Mouse (Mus musculus): ENCODE data around the gene Sdhb. TPM values are rescaled to one million over a fixed set of nuclear protein-coding genes. Genes with fewer than 3 reads are reported as not detected.

Sdhb gene
- 420 and 438 TPM in 2 replicates for polyA plus RNA-seq (2015; fragmentation: Nextera tagmentation; extraction: Ambion mirVana)

DNA sequence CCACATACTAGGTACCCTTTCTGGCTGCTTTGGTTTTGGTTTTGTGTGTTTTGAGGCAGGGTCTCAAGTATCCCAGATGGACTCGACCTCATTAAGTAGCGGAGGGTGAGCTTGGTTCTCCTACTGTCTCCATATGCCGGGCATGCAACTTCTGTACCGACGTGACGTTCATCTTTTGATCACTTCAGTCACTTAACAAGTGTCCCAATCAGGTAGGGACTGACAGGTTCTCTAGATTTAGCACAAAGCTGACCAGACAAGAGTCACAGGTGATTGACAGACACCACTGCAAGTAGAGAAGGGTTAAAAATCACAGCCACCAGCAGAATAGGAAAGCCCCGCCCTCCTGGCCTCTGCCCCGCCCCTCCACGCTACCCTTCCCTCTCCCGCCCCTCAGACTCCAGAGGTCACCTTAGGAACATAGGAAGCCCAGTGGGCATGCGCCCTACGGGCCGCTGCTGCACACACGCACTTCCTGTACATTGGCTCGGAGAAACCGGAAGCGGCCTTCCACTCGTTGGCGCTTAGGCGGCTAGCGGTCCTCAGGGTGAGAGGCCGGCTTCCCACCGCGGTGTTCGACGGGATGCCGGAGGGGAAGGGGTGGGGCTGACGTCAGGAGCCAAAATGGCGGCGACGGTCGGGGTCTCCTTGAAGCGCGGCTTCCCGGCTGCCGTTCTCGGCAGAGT, at the start of gene Sdhb:
Sdhb (plus strand) TSS at position 423 of the 686 bp plus-strand sequence.
- ATAC-seq = peak; percentile 96
- H3K27ac ChIP-seq (ENCODE audit: low read length) = peak within 1 kb of the TSS; percentile 81
- peak within 1 kb of the TSS; percentile 94 for H3K9ac ChIP-seq (replicated peaks; ENCODE audit: low read depth, low read length)
- no peaks in the 10 kb centered on the region for H3K27me3 ChIP-seq (replicated peaks; ENCODE audit: control insufficient read depth, insufficient read depth, low read length)
- peak within 1 kb of the TSS; percentile 73 for H3K4me2 ChIP-seq (ENCODE audit: low read length)
- H3K36me3 ChIP-seq (ENCODE audit: control insufficient read depth, insufficient read depth) = no peaks in the 10 kb centered on the region
- peaks cover 27% of the 10 kb centered on the region for H3K4me1 ChIP-seq (replicated peaks; ENCODE audit: control insufficient read depth, insufficient read depth, low read length)
- H3K9me3 ChIP-seq (ENCODE audit: control insufficient read depth, low read length) = no peaks in the 10 kb centered on the region
- WGBS = 2% methylated on average over 37 of the region's 37 CpGs
- H3K4me3 ChIP-seq (replicated peaks; ENCODE audit: low read length) = peak within 1 kb of the TSS; percentile 75

DNA sequence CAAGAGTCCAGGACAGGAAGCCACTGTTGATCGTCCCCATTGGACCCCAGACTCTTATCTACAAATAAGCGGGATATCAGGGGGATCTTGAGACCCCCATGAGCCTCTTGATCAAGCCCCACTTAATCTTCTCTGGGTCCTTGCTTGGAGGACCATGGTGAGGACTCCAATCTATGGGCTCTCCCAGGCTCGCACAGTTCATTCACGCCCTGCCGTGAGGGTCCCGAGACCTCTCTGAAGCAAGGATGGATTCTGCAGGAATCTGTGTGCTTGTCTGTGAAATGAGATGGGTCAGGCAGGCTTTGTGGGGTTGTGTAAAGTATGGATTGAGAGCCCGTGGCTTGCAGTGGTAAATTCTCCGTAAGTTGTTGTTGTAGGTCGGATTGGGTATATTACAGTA, 49.6 kb upstream of the Sdhb start:
- ATAC-seq = no peak
- no peaks in the 10 kb centered on the region for H3K36me3 ChIP-seq (ENCODE audit: control insufficient read depth, insufficient read depth)
- H3K27ac ChIP-seq (ENCODE audit: low read length) = no peak overlapping the region
- H3K27me3 ChIP-seq (replicated peaks; ENCODE audit: control insufficient read depth, insufficient read depth, low read length) = 0 out of 2 replicates have a peak, but pooled peaks cover 3% of the 10 kb centered on the region
- no peaks in the 10 kb centered on the region for H3K9me3 ChIP-seq (ENCODE audit: control insufficient read depth, low read length)
- no peak overlapping the region for H3K4me2 ChIP-seq (ENCODE audit: low read length)
- WGBS = 91% methylated on average over 9 of the region's 9 CpGs
- peaks cover 9% of the 10 kb centered on the region; the same call in 1 of the 2 replicates for H3K4me1 ChIP-seq (replicated peaks; ENCODE audit: control insufficient read depth, insufficient read depth, low read length)
- no peak overlapping the region for H3K9ac ChIP-seq (replicated peaks; ENCODE audit: low read depth, low read length)
- H3K4me3 ChIP-seq (replicated peaks; ENCODE audit: low read length) = no peak overlapping the region

DNA sequence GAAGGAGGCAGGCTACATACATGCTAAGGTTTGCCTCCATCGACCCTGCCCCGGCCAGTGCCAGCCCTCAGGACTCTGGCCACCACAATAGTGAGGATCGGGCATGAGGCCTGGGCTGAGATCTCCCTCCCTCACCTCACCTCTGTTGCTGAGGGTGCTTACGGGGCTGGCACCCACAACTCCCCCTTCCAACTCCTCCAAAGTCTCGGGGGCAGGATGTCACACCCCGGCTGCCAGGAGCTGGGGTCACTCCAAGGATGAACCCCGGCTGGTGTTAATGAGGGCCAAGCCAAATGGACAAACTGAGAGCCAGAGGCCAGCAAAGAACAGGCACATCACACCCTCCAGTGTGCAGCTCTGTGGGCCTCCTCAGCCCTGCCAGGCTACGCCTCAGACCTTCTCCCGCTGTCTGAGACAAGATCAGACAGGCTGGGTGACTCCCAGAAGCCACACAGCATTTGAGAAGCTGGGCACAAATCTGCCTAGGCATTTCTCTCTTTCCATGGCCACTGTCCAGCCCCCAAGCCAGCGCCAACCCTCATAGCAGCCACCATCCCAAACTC, 48.7 kb upstream of the Sdhb start:
- Histone ChIP-seq H3K4me2 (ENCODE audit: low read length) (no peak overlapping the region), H3K27ac (ENCODE audit: low read length) (no peak overlapping the region), H3K27me3 (replicated peaks; ENCODE audit: control insufficient read depth, insufficient read depth, low read length) (0 out of 2 replicates have a peak, but pooled peaks cover 3% of the 10 kb centered on the region), H3K9ac (replicated peaks; ENCODE audit: low read depth, low read length) (no peak overlapping the region), H3K4me3 (replicated peaks; ENCODE audit: low read length) (no peak overlapping the region), H3K4me1 (replicated peaks; ENCODE audit: control insufficient read depth, insufficient read depth, low read length) (peaks cover 7% of the 10 kb centered on the region; the same call in 1 of the 2 replicates), H3K36me3 (ENCODE audit: control insufficient read depth, insufficient read depth) (no peaks in the 10 kb centered on the region), H3K9me3 (ENCODE audit: control insufficient read depth, low read length) (no peaks in the 10 kb centered on the region)
- no peak for ATAC-seq
- 87% methylated on average over 10 of the region's 10 CpGs for WGBS

DNA sequence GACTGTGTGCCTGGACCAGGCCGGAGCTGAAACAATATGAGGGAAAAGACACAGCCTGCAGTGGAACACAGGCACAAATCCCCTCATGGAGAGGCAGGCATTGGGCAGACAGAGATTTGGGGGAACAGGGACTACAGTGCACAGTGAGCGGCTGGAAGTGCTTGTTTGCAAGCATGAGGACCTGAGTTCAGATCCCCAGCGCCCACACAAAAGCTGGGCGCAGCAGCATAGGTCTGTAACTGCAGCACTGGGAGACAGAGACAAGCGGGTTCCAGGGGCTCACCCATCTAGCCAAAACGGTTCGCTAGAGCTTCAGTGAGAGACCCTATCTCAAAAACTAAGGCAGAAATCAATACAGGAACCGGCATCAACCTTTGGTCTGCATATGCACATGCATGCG, 47.4 kb upstream of the Sdhb start:
- Histone ChIP-seq H3K4me2 (ENCODE audit: low read length) (no peak overlapping the region), H3K27ac (ENCODE audit: low read length) (no peak overlapping the region), H3K9me3 (ENCODE audit: control insufficient read depth, low read length) (no peaks in the 10 kb centered on the region), H3K36me3 (ENCODE audit: control insufficient read depth, insufficient read depth) (no peaks in the 10 kb centered on the region), H3K9ac (replicated peaks; ENCODE audit: low read depth, low read length) (no peak overlapping the region), H3K4me3 (replicated peaks; ENCODE audit: low read length) (no peak overlapping the region), H3K27me3 (replicated peaks; ENCODE audit: control insufficient read depth, insufficient read depth, low read length) (0 out of 2 replicates have a peak, but pooled peaks cover 3% of the 10 kb centered on the region), H3K4me1 (replicated peaks; ENCODE audit: control insufficient read depth, insufficient read depth, low read length) (peaks cover 7% of the 10 kb centered on the region; the same call in 1 of the 2 replicates)
- WGBS = 89% methylated on average over 9 of the region's 9 CpGs
- no peak for ATAC-seq

DNA sequence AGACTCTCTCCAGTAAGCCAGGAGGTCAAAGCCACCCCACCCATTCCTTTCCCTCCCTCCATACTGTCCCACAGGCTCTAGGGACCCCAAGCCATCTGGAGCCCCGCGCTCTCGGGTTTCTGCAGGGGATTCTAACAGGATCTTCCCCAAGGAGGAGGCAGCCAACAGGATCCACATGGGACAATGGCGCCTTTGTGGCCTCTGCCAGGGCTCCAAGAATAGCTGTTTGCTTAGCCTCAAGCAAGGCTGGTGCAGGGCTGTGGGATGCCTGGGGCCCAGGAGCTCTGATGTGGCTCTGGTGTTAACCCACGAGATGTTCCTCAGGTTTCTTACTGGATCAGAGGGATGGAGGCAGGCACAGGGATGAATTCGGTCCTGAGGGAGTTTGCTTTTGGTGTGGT, 46.3 kb upstream of the Sdhb start:
- Histone ChIP-seq H3K27ac (ENCODE audit: low read length) (no peak overlapping the region), H3K4me2 (ENCODE audit: low read length) (no peak overlapping the region), H3K36me3 (ENCODE audit: control insufficient read depth, insufficient read depth) (no peaks in the 10 kb centered on the region), H3K4me1 (replicated peaks; ENCODE audit: control insufficient read depth, insufficient read depth, low read length) (peaks cover 7% of the 10 kb centered on the region; the same call in 1 of the 2 replicates), H3K4me3 (replicated peaks; ENCODE audit: low read length) (no peak overlapping the region), H3K27me3 (replicated peaks; ENCODE audit: control insufficient read depth, insufficient read depth, low read length) (no peaks in the 10 kb centered on the region), H3K9me3 (ENCODE audit: control insufficient read depth, low read length) (no peaks in the 10 kb centered on the region), H3K9ac (replicated peaks; ENCODE audit: low read depth, low read length) (no peak overlapping the region)
- 35% methylated on average over 6 of the region's 6 CpGs for WGBS
- no peak for ATAC-seq

DNA sequence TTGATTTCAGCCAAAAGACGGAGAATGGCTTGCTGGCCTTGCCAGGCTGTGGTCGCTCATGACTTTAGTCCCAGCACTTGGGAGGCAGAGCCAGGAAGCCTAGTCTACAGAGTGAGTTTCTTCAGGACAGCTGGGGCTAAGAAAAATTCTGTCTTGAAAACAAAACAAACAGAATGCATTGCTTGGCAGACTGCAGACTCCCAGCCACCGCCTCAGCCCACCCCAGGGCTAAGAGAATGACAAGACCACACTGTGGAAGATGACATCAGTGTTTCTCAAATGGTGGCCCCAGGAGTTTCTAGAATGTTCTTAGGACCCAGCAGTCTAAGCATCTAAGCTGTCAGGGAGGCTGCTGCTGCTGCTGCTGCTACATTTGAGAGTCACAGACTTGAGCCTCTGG, 45.8 kb upstream of the Sdhb start:
- WGBS = 64% methylated on average over 3 of the region's 3 CpGs
- Histone ChIP-seq H3K9ac (replicated peaks; ENCODE audit: low read depth, low read length) (no peak overlapping the region), H3K27ac (ENCODE audit: low read length) (no peak overlapping the region), H3K27me3 (replicated peaks; ENCODE audit: control insufficient read depth, insufficient read depth, low read length) (no peaks in the 10 kb centered on the region), H3K4me2 (ENCODE audit: low read length) (no peak overlapping the region), H3K4me1 (replicated peaks; ENCODE audit: control insufficient read depth, insufficient read depth, low read length) (peaks cover 7% of the 10 kb centered on the region; the same call in 1 of the 2 replicates), H3K9me3 (ENCODE audit: control insufficient read depth, low read length) (no peaks in the 10 kb centered on the region), H3K36me3 (ENCODE audit: control insufficient read depth, insufficient read depth) (no peaks in the 10 kb centered on the region), H3K4me3 (replicated peaks; ENCODE audit: low read length) (no peak overlapping the region)
- no peak for ATAC-seq

DNA sequence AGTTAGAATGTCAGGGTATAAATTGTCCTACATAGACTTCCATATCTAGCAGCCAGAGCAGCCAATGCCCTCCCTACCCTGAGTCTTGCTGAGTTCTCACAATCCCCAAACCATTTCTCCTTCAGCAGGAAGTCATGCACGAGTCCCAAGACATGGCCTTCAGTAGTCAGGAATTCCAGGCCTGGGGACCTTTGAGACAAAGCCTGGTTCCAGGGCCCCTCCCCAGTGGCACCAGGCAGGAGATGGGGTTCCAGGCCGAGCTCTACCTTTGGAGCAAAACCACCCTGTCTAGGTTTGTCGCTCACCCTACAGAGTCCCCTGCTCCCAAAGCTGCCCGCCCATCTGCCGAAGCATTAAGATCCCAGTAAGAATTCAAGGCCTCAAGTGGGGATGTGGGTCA, 44.7 kb upstream of the Sdhb start:
- H3K27ac ChIP-seq (ENCODE audit: low read length) = no peak overlapping the region
- no peak overlapping the region for H3K9ac ChIP-seq (replicated peaks; ENCODE audit: low read depth, low read length)
- 92% methylated on average over 5 of the region's 5 CpGs for WGBS
- no peak overlapping the region for H3K4me2 ChIP-seq (ENCODE audit: low read length)
- H3K4me1 ChIP-seq (replicated peaks; ENCODE audit: control insufficient read depth, insufficient read depth, low read length) = peaks cover 4% of the 10 kb centered on the region; the same call in 1 of the 2 replicates
- no peaks in the 10 kb centered on the region for H3K27me3 ChIP-seq (replicated peaks; ENCODE audit: control insufficient read depth, insufficient read depth, low read length)
- no peaks in the 10 kb centered on the region for H3K9me3 ChIP-seq (ENCODE audit: control insufficient read depth, low read length)
- no peaks in the 10 kb centered on the region for H3K36me3 ChIP-seq (ENCODE audit: control insufficient read depth, insufficient read depth)
- no peak overlapping the region for H3K4me3 ChIP-seq (replicated peaks; ENCODE audit: low read length)
- ATAC-seq = no peak

DNA sequence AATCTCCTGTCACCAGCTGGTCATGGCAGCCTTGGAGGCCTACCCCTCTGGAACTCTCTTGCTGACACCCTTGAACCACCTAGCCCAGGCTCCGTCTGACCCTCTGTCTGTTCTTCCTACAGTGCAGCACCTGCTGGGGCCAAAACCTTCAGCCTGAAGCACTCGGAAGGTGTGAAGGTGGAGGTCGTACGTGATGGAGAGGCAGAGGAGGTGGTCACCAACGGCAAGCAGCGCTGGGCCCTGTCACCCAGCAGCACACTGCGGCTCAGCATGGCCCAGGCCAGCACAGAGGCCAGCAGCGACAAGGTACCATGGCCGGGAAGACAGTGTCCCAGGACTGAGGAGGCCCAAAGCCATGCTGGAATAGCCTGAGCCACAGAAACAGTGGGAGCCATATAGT, 43.6 kb upstream of the Sdhb start:
- Histone ChIP-seq H3K4me1 (replicated peaks; ENCODE audit: control insufficient read depth, insufficient read depth, low read length) (peaks cover 4% of the 10 kb centered on the region; the same call in 1 of the 2 replicates), H3K4me3 (replicated peaks; ENCODE audit: low read length) (no peak overlapping the region), H3K27me3 (replicated peaks; ENCODE audit: control insufficient read depth, insufficient read depth, low read length) (no peaks in the 10 kb centered on the region), H3K9me3 (ENCODE audit: control insufficient read depth, low read length) (no peaks in the 10 kb centered on the region), H3K36me3 (ENCODE audit: control insufficient read depth, insufficient read depth) (no peaks in the 10 kb centered on the region), H3K9ac (replicated peaks; ENCODE audit: low read depth, low read length) (no peak overlapping the region), H3K27ac (ENCODE audit: low read length) (no peak overlapping the region), H3K4me2 (ENCODE audit: low read length) (no peak overlapping the region)
- WGBS = 94% methylated on average over 9 of the region's 9 CpGs
- no peak for ATAC-seq

DNA sequence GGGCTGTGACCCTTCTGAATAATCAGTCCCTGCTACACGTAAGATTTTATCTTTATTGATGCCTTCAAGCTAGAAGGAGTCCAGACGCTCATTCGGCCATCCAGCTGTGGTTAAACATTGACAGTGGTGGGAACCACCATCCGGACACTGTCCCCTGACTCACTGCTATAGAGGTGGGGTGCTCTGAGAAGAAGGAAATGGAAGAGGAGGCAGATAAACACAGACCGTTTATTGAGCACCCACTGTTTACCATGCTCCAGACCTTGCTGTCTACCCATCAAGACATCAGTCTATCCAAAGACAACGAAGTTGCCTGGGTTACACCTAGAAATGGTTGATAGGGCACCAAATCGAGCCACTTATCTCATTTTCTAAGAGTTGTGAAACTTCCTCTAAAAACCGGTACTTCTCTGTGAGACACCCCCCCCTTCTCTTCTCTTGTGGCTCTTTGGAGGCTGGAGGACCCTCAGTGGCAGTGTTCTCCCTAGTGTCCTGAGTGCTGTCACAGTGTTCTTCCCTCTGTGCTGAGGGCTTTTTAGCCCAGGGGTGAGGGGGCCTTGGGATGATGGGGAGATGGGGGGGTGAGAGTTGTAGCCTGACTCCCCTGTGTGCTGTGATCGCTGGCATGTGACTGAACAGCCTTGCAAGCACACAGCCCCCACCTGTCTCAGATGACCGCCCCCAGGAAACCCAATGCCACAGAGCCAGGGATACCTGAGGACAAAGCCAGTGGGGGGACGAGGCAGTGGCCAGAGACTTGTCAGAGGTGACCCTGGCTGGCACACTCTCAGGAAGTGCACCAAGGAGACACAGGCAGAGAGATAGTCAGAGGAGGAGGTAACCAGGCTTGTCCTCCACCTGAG, 40.8 kb upstream of the Sdhb start:
- Histone ChIP-seq H3K9ac (replicated peaks; ENCODE audit: low read depth, low read length) (no peak overlapping the region), H3K4me1 (replicated peaks; ENCODE audit: control insufficient read depth, insufficient read depth, low read length) (no peaks in the 10 kb centered on the region; the same call in 1 of the 2 replicates), H3K9me3 (ENCODE audit: control insufficient read depth, low read length) (no peaks in the 10 kb centered on the region), H3K4me3 (replicated peaks; ENCODE audit: low read length) (no peak overlapping the region), H3K4me2 (ENCODE audit: low read length) (no peak overlapping the region), H3K27me3 (replicated peaks; ENCODE audit: control insufficient read depth, insufficient read depth, low read length) (no peaks in the 10 kb centered on the region), H3K27ac (ENCODE audit: low read length) (no peak overlapping the region), H3K36me3 (ENCODE audit: control insufficient read depth, insufficient read depth) (no peaks in the 10 kb centered on the region)
- WGBS = 75% methylated on average over 11 of the region's 11 CpGs
- ATAC-seq = no peak

Data from forebrain, embryonic 16.5 days (tissue).